Mouse (Mus musculus): Measurements from ENCODE around the gene Trpv4.

Trpv4 gene

DNA sequence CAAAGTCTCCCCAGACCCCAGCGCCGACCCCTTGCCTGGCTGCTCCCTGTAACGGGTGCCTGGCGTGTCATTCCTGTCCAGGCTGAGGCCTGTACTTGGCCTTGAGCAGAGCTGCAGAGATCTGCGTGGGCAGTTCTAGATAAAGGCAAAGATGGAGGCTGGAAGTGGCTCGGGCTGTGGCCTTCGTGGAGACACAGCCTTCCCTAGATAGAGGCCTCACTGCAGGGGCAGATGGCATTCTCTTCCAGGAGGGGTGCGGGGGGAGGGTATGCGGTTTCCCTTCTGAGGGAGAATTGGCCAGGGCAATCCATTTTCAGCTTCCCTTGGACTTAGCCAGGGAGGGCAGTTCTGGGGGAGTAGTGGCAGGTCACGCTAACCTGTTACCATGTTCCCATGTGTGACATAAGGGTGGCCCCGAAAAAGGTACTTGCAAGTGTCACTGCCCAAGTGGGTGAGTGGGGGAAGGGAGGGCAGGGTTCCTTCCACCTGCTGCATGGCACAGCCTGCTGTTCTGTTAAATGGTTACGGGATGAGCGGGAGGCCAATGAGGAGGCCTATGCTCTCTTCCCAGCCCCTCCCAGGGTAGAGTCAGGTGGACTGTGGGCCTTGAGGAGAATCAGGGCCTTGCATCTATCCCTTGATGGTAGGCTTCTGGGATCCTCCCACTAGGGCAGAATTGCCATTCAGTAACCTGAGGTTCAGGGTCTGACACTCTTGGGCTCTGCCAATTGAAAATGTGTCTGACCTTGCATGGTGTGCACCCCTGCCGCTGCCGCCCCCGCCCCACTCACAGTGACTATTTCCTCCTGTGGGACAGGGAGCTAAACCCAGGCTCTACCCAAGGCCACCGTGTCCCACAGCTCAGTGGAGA is 67.9 kb downstream of the Trpv4 start:
- no peak for DNase-seq (ENCODE audit: low read depth, low spot score)

GRCm38 (mm10) chr5:114589454-114589853 is 68.8 kb downstream of the Trpv4 start:
- no peak for DNase-seq (ENCODE audit: low read depth, low spot score)

DNA sequence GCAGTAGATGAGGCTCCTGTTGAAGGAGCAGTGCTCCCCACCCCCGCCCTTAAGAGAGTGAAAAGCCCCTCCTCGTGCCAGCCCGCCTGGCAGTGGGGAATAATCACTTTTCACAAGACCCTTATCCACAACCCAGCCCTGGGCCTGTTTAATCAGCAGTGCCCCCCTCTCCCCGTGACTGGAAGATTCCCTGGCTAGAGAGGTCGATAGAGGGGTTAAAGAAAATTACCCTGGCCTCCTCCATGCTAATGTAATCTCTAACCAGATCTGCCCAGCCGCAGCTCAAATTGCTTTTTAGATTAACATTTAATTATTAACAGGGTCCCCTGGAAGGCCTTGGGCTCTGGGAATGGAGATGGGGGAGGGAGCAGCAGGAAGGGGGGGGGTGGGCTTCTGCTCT is 69.2 kb downstream of the Trpv4 start:
- DNase-seq (ENCODE audit: low read depth, low spot score) = no peak

DNA sequence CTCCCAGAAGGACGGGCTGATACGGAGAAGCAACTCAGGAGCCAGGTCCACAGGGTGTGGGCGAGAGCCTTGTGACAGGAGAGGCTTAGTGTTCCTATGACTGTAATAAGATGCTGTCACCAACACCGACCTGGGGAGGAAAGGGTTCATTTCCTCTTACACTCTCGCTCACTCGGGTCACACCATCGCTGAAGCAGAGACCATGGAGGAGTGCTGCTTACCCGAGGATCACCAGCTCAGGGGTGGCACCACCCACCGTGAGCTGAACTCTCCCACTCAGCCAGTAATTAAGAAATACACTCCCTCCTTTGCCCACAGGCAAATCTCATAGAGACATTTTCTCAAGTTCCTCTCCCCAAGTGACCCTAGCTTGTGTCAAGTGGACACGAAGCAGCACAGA is 69.8 kb downstream of the Trpv4 start:
- no peak for DNase-seq (ENCODE audit: low read depth, low spot score)

DNA sequence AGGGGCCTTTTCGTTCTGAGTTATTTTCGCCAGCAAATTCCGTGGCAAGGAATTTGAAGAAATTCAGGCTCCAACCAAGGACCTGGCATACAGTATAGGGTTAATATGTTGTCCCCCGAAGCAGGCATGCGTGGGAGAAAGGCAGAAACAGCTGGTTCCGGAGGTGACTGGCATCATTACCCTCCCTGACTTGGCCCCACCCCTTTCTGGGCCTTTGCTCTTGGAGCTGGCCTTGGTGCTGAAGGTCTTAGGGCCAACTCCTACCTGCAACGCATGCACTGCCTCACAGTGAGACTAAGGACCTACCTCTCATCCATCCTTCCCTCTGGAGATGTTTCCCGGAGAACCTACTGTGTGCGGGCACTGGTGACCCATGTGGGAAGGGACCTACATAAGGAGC is 70.3 kb downstream of the Trpv4 start:
- no peak for DNase-seq (ENCODE audit: low read depth, low spot score)

- no peak for DNase-seq (ENCODE audit: low read depth, low spot score)
These were observed 72.5 kb downstream of the Trpv4 start for GRCm38 (mm10) chr5:114585682-114586081.

- no peak for DNase-seq (ENCODE audit: low read depth, low spot score)
These were observed 73.7 kb downstream of the Trpv4 start for GRCm38 (mm10) chr5:114584293-114585104.

DNA sequence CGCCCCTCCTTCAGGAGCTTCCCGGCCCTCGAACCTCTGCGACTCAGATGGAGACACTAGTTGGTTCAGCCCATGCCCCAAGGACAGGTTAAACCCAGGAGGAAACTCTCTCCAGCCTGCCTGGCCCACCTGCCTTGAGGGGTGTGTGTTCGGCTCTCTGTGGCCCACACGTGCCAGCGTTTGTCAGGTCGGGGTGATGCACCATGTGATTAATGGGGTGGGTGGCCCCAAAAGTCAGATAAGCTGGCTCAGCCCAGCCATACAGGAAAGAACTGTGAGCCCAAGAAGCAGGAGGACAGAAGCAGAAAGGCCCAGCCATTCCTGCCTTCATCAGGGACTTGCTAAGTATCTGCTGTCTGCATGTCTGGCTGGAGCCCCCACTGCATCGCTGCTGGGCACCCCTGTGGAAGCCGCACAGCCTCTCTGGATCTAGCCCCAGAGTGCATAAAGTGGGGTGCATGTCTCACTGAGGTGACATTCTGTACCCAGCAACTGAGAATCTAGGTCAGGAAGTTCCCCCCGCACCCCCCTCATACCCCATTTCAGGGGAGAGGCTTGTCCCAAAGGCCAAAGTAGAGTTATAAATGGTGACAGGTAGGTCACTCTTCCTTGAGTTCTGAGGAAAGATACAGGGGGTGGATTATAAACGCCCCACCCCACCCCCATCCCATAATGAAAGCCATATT is 74.6 kb downstream of the Trpv4 start:
- DNase-seq (ENCODE audit: low read depth, low spot score) = no peak

DNA sequence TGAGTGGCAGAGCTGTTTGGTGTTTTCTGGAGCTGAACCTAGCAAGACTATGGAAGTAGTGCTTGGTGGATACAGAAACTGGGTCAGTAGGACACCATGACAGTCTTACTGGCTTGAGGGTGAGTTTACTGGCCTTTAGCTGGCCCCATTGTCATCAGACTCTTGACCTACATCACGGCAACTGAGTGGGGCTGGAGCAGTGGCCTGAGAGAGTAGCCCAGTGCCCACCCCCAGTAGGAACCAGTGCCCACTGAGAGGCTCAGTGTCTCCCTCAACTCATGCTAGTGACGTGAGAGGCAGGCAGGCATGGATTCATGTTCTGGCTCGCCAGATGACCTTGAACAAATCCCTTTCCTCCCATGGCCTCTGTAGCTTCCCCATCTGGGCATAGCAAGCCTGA is 75.2 kb downstream of the Trpv4 start:
- no peak for DNase-seq (ENCODE audit: low read depth, low spot score)

GRCm38 (mm10) chr5:114581486-114581885 is 76.7 kb downstream of the Trpv4 start:
- no peak for DNase-seq (ENCODE audit: low read depth, low spot score)

GRCm38 (mm10) chr5:114579714-114580357 is 78.4 kb downstream of the Trpv4 start:
- DNase-seq (ENCODE audit: low read depth, low spot score) = no peak

GRCm38 (mm10) chr5:114578361-114578760 is 79.9 kb downstream of the Trpv4 start:
- no peak for DNase-seq (ENCODE audit: low read depth, low spot score)

DNA sequence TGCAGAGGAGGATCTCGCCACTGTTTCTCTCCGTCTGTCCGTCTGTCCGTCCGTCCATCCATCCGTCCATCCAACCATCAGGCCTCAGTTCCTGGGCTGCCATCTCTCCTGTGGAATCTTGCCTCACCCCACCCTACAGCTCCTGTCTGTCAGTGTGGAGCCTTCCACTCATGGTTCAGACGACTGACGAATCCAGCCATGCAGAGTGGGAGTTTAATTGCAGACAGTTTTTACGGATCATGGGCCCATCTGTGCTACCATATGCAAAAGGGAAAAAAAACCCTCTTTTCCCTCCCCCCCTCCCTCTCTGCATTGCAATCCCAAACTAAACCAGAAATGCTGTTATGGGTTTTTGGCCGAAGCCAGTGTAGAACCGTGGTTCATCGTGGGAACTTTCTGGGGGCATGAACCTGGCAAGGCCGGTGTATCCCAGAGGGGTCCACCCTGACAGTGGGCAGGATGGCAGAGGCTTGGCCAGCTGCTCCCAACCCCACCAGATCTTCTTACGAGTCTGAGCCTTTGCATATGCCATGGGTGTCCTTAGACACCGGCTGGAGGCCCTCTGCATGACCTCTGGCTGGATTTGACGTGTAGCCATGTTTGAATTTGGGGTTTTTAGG is 82.1 kb downstream of the Trpv4 start:
- no peak for DNase-seq (ENCODE audit: low read depth, low spot score)

- no peak for DNase-seq (ENCODE audit: low read depth, low spot score)
These were observed 82.7 kb downstream of the Trpv4 start for GRCm38 (mm10) chr5:114575530-114575929.

DNA sequence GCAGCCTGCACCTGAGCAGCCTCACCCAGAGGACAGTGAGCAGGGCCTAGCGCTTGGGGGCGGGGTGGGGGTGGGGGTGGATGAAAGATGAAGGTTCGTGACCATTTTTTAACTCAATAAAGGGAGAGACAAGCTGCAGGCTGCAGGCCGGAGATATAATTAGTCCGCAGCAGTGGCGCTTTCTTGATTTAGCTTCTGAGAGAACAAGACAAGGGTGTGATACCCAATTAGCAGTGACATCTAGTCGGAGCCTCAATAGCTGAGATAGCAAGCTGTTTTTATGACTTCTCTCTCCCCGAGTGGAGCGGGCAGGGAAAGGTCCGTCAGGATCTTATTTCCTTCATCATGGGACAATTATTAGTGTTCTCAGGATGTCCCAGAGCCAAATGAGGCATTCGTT is 83.2 kb downstream of the Trpv4 start:
- DNase-seq (ENCODE audit: low read depth, low spot score) = no peak

DNA sequence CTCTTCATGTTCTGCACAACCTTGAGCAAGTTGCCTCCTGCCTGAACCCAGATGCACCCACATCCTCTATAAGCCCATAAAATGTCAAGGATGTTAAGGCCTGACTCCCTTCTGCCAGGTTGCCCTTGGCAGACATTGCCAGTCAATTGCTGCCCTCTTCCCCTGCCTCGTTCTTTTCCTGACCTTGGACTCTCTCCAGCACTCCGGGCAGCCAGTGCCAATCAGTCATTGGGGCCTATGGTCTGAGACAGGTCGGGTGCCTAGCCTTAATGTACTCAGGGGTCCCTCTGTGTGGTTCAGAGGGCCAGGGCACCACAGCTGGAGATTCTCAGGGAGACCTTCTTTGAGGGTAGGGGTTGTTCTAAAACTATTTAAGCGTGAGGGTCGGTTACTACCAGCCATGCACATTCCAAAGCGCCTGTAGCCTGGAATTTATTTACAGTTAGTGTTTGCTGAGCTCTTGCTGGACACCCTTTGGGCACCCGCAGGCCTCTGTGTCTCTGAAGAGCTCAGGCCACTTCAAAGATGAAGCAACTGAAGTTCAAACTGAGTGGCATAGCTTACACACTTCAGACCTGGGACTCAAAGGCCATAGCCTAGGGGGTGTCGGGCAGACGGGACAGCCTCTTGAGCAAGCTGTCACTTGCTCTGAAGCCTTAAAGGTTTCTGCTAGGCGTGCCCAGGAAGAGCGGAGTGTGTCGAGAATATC is 84.1 kb downstream of the Trpv4 start:
- DNase-seq (ENCODE audit: low read depth, low spot score) = no peak

GRCm38 (mm10) chr5:114572997-114573396 is 85.2 kb downstream of the Trpv4 start:
- DNase-seq (ENCODE audit: low read depth, low spot score) = no peak
